Mouse (Mus musculus) CH12.LX (cell line): ENCODE measurements around the gene Cd200. TPM values are rescaled to one million over a fixed set of nuclear protein-coding genes. Genes with fewer than 3 reads are reported as not detected.

Experiments
- DNase-seq: peaks from one replicate; pipeline ENCODE4 v3.0.0-alpha.2; 2013; ENCODE audit errors: extremely low read depth
- H3K27ac ChIP-seq: 2 replicates; pipeline ENCODE4 v1.5.1; 2012; ENCODE audit warnings: low read depth, mild to moderate bottlenecking, control low read depth, moderate library complexity; ENCODE audit not compliant: insufficient read depth
- H3K27me3 ChIP-seq: replicated peaks from 2 replicates; pipeline ENCODE3; 2012; ENCODE audit warnings: inconsistent platforms
- H3K36me3 ChIP-seq, 2 experiments: replicated peaks in 1 of 2; 2 replicates each; pipeline versions ENCODE3 to v1.6.1; 2012; ENCODE audit warnings: inconsistent platforms in 1 of 2, low read length in 1 of 2, mild to moderate bottlenecking in 1 of 2, mixed read lengths in 1 of 2, moderate library complexity in 1 of 2; ENCODE audit not compliant: control insufficient read depth in 1 of 2, insufficient read depth in 1 of 2
- H3K4me1 ChIP-seq, 2 experiments: 2 replicates each; pipeline ENCODE4 v1.6.1; 2012; ENCODE audit warnings: inconsistent platforms in 1 of 2, moderate library complexity in 1 of 2; ENCODE audit not compliant: insufficient read depth in 2 of 2, control insufficient read depth in 1 of 2
- H3K4me2 ChIP-seq: 2 replicates; pipeline ENCODE4 v1.6.1; 2012; ENCODE audit warnings: low read depth, mild to moderate bottlenecking, control low read depth; ENCODE audit not compliant: poor library complexity, insufficient read depth, severe bottlenecking
- H3K4me3 ChIP-seq, 3 experiments: fragments of 150-350 bp in 1 of 3; sonication (generic) in 1 of 3; replicated peaks in 1 of 3; 2 replicates each; pipeline versions ENCODE3 to v1.5.1; 2011 to 2012; ENCODE audit warnings: low read depth in 2 of 3, low read length in 2 of 3, mild to moderate bottlenecking in 2 of 3, moderate library complexity in 2 of 3, control low read depth in 1 of 3, improper control_type of control experiment in 1 of 3, inconsistent platforms in 1 of 3, mixed read lengths in 1 of 3; ENCODE audit not compliant: poor library complexity in 1 of 3
- H3K79me2 ChIP-seq: replicated peaks from 2 replicates; pipeline ENCODE4 v1.6.1; 2012; ENCODE audit warnings: mild to moderate bottlenecking, moderate library complexity; ENCODE audit not compliant: control insufficient read depth, poor library complexity, insufficient read depth, severe bottlenecking; ENCODE audit errors: extremely low read depth
- H3K9ac ChIP-seq: 2 replicates; pipeline ENCODE4 v1.6.1; 2012; ENCODE audit warnings: low read depth, mild to moderate bottlenecking, control low read depth, moderate library complexity; ENCODE audit not compliant: insufficient read depth
- H3K9me3 ChIP-seq: replicated peaks from 2 replicates; pipeline ENCODE3; 2012; ENCODE audit warnings: low read length, inconsistent platforms, mixed read lengths
- BHLHE40 ChIP-seq: IDR thresholded peaks from 2 replicates; pipeline ENCODE4 v1.6.1; 2011; ENCODE audit warnings: mild to moderate bottlenecking, low read depth, low read length, improper control_type of control experiment
- GABPA ChIP-seq: IDR thresholded peaks from 2 replicates; pipeline ENCODE4 v1.6.1; 2012; ENCODE audit warnings: low read depth, low read length, improper control_type of control experiment, inconsistent platforms; ENCODE audit not compliant: insufficient replicate concordance
- JUN ChIP-seq: IDR thresholded peaks from 2 replicates; pipeline ENCODE4 v1.6.1; 2011; ENCODE audit warnings: low read depth, mild to moderate bottlenecking, low read length, improper control_type of control experiment, moderate library complexity; ENCODE audit not compliant: insufficient read depth
- KAT2A ChIP-seq: IDR thresholded peaks from 2 replicates; pipeline ENCODE4 v1.6.1; 2012; ENCODE audit warnings: low read length, improper control_type of control experiment, inconsistent platforms; ENCODE audit not compliant: insufficient replicate concordance
- MAX ChIP-seq: IDR thresholded peaks from 2 replicates; pipeline ENCODE4 v1.6.1; 2011; ENCODE audit warnings: low read length, improper control_type of control experiment
- NRF1 ChIP-seq: IDR thresholded peaks from 2 replicates; pipeline ENCODE4 v1.6.1; 2014; ENCODE audit warnings: low read depth, mild to moderate bottlenecking, inconsistent platforms, low read length, improper control_type of control experiment, moderate library complexity
- POLR2A ChIP-seq: IDR thresholded peaks from 2 replicates; pipeline ENCODE4 v1.6.1; 2011; ENCODE audit warnings: low read depth, mild to moderate bottlenecking, improper control_type of control experiment, low read length
- POLR2AphosphoS2 ChIP-seq: IDR thresholded peaks from 2 replicates; pipeline ENCODE4 v1.6.1; 2011; ENCODE audit warnings: low read depth, low read length, improper control_type of control experiment
- RAD21 ChIP-seq: IDR thresholded peaks from 2 replicates; pipeline ENCODE4 v1.6.1; 2011; ENCODE audit warnings: low read depth, mild to moderate bottlenecking, low read length, improper control_type of control experiment, moderate library complexity
- SMC3 ChIP-seq: IDR thresholded peaks from 2 replicates; pipeline ENCODE4 v1.6.1; 2011; ENCODE audit warnings: low read depth, low read length, improper control_type of control experiment
- TBP ChIP-seq: conservative IDR thresholded peaks from 2 replicates; pipeline ENCODE4 v1.6.1; 2011; ENCODE audit warnings: low read depth, low read length, improper control_type of control experiment
- TCF12 ChIP-seq: IDR thresholded peaks from 2 replicates; pipeline ENCODE4 v1.6.1; 2014; ENCODE audit warnings: low read depth, mild to moderate bottlenecking, inconsistent platforms, low read length, improper control_type of control experiment
- USF1 ChIP-seq: IDR thresholded peaks from 2 replicates; pipeline ENCODE4 v1.6.1; 2014; ENCODE audit warnings: low read depth, mild to moderate bottlenecking, inconsistent platforms, low read length, improper control_type of control experiment
- USF2 ChIP-seq: conservative IDR thresholded peaks from 2 replicates; pipeline ENCODE4 v1.6.1; 2011; ENCODE audit warnings: low read depth, low read length, improper control_type of control experiment
- ZC3H11A ChIP-seq: IDR thresholded peaks from 2 replicates; pipeline ENCODE4 v1.6.1; 2012; ENCODE audit warnings: low read depth, mild to moderate bottlenecking, inconsistent platforms, low read length, improper control_type of control experiment
- ZMIZ1 ChIP-seq: IDR thresholded peaks from 2 replicates; pipeline ENCODE4 v1.6.1; 2012; ENCODE audit warnings: low read depth, mild to moderate bottlenecking, inconsistent platforms, low read length, improper control_type of control experiment
- ZNF384 ChIP-seq: IDR thresholded peaks from 2 replicates; pipeline ENCODE4 v1.6.1; 2012; ENCODE audit warnings: low read depth, low read length, improper control_type of control experiment, inconsistent platforms
- dilution Hi-C: fragments of 300-500 bp; cut with MboI; formaldehyde crosslinking; loops from 2 replicates; pipeline ENCODE4 v1.14.3; 2020; ENCODE audit warnings: low sequenced_read_pairs; ENCODE audit not compliant: extremely low pct_unique_long_range_greater_than_20kb, extremely low pct_ligation_motif_present
- in situ Hi-C: fragments of 300-500 bp; cut with MboI; formaldehyde crosslinking; loops from 3 replicates; pipeline ENCODE4 v1.14.3; 2019; ENCODE audit warnings: low sequenced_read_pairs, low pct_ligation_motif_present, low pct_unique_long_range_greater_than_20kb, mixed read lengths
- polyA plus RNA-seq: library from polyadenylated mRNA; unstranded; fragments of >175 nt; gene quantifications from 2 replicates; pipeline ENCODE4 v1.2.1, GENCODE M21; 2012; ENCODE audit warnings: low read depth; ENCODE audit not compliant: insufficient read length
- total RNA-seq, 2 experiments: library from RNA; depleted of rRNA; stranded (reverse); fragments of 300-350 nt in 1 of 2; fragments of >200 nt in 1 of 2; gene quantifications; 2 replicates each; pipeline ENCODE4 v1.2.3; 2012 to 2014

The Cd200 gene
- total and polyA plus RNA-seq, 3 experiments = 13.7 to 77.5 (median 17.0) TPM

DNA sequence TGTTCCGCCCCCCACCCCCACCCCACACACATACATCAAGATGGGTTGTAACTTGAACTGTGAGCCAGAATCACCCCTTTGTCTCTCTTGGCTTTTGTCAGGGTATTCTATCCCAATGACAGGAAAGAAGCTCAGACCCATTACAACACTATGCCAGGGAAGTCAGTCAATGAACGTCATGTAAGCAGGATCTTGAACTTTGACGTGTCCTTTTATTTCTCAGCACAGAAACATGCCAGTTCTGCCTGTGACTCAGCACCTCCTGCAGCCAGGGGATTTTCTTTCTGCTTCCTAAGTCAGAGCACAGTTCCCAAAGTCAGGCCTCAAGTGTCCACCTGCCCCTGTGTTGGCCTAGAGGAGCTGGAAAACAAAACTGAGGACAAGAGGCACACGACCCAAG lies 31.5 kb downstream of the Cd200 start:
- Histone ChIP-seq H3K9me3 (no peaks in the 10 kb centered on the region), H3K4me2 (no peak overlapping the region), H3K27me3 (no peaks in the 10 kb centered on the region), H3K4me1 (peaks cover 7 to 8% of the 10 kb centered on the region in 2 experiments; a peak in 3 of 4 replicates), H3K9ac (no peak overlapping the region), H3K79me2 (no peaks in the 10 kb centered on the region), H3K27ac (no peak overlapping the region), H3K4me3 (no peak overlapping the region), H3K36me3 (peaks cover 8 to 9% of the 10 kb centered on the region in 2 experiments)
- TF ChIP-seq USF2 (no peak), TBP (no peak), TCF12 (no peak), POLR2A (no peak), GABPA (no peak), BHLHE40 (no peak), POLR2AphosphoS2 (no peak), USF1 (no peak), MAX (no peak), KAT2A (no peak), ZMIZ1 (no peak), JUN (no peak), ZC3H11A (no peak)
- in situ Hi-C loops = no loop called here
- dilution Hi-C loops = no loop called here
- DNase-seq = no peak

DNA sequence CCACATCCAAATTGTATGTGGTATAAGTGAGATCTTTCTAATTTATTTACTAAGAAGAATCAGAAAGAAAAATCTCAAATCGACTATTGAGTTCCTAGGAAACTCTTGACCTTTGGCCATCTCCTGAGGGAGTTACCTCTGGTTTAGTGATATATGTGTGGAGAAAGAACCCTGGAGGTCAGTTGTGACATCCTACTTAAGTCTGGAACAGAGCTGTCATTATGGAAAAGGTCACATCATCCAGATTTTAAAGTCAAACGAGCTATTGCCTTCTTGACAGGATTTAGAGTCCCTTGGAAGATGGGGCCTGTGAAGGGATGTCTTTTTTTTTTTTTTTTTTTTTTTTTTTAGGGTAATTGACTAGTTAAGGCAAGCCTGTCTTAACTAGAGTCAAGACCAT lies 32.0 kb downstream of the Cd200 start:
- in situ Hi-C loops = no loop called here
- Histone ChIP-seq H3K27ac (no peak overlapping the region), H3K27me3 (no peaks in the 10 kb centered on the region), H3K9me3 (no peaks in the 10 kb centered on the region), H3K9ac (no peak overlapping the region), H3K4me1 (peaks cover 7 to 10% of the 10 kb centered on the region in 2 experiments; a peak in 3 of 4 replicates), H3K36me3 (peaks cover 7 to 8% of the 10 kb centered on the region in 2 experiments), H3K79me2 (no peaks in the 10 kb centered on the region), H3K4me2 (no peak overlapping the region), H3K4me3 (no peak overlapping the region)
- dilution Hi-C loops = no loop called here
- DNase-seq = no peak
- TF ChIP-seq ZNF384 (peak; percentile 66), NRF1 (no peak), SMC3 (no peak), RAD21 (no peak)
